Mouse (Mus musculus): ENCODE measurements around the gene Amfr. TPM values are rescaled to one million over a fixed set of nuclear protein-coding genes. Genes with fewer than 3 reads are reported as not detected.

Amfr gene
- total RNA-seq, 2 experiments from 2014 or later: 30.7 to 50.1 TPM

GRCm38 (mm10) chr8:93984731-93985130 lies 27.9 kb downstream of the Amfr start:
- ATAC-seq (replicated peaks; ENCODE audit: low FRiP score, poor library complexity, severe bottlenecking): no peak

DNA sequence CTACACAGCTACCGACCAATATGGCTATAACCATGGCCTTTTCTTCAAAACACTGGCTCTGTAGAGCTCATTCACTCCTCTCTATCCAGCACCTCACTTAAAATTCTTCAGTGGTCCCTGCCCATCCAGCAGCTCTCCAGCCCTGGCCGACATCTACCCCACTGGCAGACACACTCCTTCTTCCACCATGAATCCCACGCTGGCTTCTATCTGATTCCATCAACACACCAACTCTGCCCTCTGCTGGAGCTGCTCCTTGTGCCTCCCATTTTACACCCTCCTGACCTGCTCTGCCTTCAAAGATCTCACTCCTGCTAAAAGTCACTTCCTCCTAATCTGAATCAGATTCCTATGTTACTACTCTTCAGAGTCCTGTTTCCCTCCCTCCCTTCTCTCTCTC lies 28.8 kb downstream of the Amfr start:
- no peak for ATAC-seq (replicated peaks; ENCODE audit: low FRiP score, poor library complexity, severe bottlenecking)

DNA sequence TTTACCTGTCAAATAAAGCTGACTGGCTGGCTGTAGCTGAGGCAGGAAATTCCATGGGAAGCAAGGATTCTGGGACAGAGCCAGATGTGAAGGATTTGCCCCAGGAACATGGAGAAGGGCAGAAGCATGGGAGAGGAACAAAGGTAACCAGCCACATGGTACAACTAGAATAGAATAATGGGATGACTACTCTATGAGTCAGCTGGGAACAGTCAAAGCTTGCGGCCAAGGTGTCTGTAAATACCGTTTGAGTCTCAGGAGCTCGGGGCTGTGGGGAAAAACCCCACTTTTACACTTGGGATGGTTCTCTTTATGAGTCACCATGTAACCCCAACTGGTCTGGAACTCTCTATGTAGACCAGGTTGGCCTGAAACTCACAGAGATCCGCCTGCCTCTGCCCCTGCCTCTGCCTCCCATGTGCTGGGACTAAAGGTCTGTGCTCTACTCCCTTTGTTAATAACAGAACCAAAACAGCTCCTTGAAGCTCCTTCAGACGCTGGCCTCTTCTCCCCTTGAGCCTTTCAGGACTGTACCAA lies 30.9 kb downstream of the Amfr start:
- no peak for ATAC-seq (replicated peaks; ENCODE audit: low FRiP score, poor library complexity, severe bottlenecking)

DNA sequence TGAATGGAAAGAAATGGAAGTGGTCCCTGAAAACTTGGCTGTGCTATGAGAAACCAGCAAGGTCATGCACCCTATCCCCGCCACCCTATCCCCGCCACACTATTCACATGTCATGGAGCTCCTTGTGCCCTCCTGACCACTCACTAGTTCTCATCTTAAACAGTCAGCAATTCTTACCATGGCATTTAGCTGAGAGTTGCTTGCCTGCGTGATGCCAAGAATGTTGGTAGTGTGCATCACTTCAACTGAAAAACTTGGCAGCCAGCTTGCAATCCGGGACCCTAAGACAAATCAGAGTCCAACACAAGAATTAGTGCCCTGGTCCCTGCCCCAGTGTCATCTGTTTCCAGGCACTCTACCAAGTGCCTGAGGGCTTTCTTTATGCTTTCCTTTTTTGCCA lies 32.5 kb downstream of the Amfr start:
- ATAC-seq (replicated peaks; ENCODE audit: low FRiP score, poor library complexity, severe bottlenecking): no peak

DNA sequence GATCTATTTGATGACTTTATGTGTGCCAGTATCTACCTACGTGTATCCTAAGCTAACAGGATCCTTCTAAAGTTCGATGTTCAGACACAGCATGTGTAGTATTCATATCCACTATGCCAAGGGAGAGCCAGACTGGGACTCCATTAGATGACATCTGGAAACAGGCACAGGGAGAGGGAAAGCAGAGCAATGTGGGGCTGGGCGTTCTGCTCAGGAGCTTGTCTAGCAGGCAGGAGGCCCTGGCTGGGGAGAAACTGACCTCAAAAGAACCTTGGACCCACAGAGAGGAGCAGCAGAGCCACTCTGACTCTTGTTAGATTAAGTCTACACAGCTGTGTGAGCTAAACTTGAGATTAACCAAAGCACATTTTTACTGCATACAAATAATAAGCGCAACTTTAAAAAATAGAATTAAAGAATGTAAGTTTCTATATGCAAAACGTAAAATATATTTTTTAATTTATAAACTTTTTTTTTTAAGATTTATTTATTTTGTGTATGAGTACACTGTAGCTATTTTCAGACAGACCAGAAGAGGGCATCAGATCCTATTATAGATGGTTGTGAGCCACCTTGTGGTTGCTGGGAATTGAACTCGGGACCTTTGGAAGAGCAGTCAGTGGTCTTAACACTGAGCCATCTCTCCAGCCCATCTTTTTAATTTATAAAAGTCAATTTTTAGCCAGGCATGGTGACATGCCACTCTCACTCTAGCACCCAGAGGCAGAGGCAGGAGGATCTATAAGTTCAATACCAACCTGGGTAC lies 36.0 kb downstream of the Amfr start:
- no peak for ATAC-seq (replicated peaks; ENCODE audit: low FRiP score, poor library complexity, severe bottlenecking)

GRCm38 (mm10) chr8:93975358-93975757 lies 37.3 kb downstream of the Amfr start:
- ATAC-seq (replicated peaks; ENCODE audit: low FRiP score, poor library complexity, severe bottlenecking): no peak

DNA sequence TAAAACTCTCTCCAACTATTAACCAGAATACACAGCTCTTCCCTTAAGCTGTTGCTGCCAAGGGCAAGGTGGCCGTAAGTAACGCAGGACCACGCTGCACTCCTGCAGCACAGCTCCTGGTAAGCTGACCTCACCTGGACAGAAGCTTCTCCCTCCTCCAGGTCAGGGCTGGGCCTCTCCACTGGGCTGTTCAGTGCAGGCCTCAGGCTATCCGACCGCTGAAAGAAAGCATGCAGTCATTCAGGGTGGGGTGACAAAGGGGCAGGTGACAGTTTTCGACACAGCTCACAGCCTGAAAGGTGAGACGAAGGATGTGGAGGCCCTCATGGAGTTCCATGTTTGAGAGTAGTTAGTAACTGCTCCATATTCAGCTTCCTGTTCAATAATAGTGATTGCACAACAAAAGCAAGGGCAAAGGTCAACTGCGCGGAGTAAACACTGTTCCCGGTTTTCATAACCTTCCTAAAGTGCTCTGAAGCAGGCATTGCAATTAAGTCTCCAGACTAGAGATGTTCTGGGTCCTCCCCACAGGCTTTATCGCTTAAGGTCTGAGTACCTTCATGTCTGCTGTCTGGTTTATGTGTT lies 37.9 kb downstream of the Amfr start:
- no peak for ATAC-seq (replicated peaks; ENCODE audit: low FRiP score, poor library complexity, severe bottlenecking)

DNA sequence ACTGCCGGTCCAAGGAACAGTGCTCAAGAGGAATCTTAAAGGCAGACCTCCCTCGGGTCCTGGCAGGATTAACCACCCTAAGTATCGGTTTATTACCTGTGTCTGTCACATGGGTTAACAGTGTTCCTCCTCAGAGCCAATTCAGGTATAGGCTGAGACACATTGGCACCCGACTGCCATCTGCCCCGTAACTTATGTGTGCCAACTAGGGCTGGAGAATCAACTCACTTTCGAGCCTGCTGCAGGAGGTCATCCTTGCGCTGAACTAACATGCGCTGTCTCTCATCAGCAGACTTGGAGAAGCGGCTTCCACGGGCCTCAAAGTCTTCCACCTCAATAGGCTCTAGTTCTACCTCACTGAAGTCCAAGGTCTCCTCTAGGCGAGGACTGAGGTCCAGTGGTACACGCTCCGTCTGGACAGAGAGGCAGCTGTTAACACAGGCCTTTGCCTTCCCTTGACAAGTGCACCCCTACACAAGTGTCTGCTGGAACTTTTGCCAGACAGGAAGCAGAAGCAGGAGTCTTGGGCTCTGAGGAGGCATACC lies 38.7 kb downstream of the Amfr start:
- no peak for ATAC-seq (replicated peaks; ENCODE audit: low FRiP score, poor library complexity, severe bottlenecking)

GRCm38 (mm10) chr8:93972971-93973734 lies 39.5 kb downstream of the Amfr start:
- no peak for ATAC-seq (replicated peaks; ENCODE audit: low FRiP score, poor library complexity, severe bottlenecking)

GRCm38 (mm10) chr8:93972211-93972610 lies 40.4 kb downstream of the Amfr start:
- ATAC-seq (replicated peaks; ENCODE audit: low FRiP score, poor library complexity, severe bottlenecking): no peak

- no peak for ATAC-seq (replicated peaks; ENCODE audit: low FRiP score, poor library complexity, severe bottlenecking)
These were observed 41.2 kb downstream of the Amfr start for GRCm38 (mm10) chr8:93971451-93971850.

GRCm38 (mm10) chr8:93969626-93970340 lies 42.9 kb downstream of the Amfr start:
- no peak for ATAC-seq (replicated peaks; ENCODE audit: low FRiP score, poor library complexity, severe bottlenecking)

- no peak for ATAC-seq (replicated peaks; ENCODE audit: low FRiP score, poor library complexity, severe bottlenecking)
These were observed 44.3 kb downstream of the Amfr start for GRCm38 (mm10) chr8:93968293-93968692.

DNA sequence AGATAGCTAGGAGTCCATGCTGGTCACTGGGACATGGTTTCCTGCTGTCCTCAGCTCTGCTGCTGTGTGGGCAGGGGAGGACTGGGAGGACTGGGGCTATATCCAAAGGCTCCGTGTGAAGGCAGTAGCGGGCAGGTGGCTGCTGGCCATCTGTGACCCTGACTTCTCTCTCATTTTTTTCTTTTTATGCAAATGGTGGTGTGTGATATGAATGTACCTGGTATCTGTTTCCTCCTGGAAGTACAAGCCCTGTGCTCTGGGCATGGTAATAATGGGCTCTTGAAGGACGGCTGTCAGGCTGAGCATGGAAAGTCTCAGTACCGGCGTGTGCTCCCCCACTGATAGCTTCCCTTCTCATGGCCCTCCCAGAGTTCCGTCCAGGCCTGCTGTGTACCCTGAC lies 51.7 kb downstream of the Amfr start:
- ATAC-seq (replicated peaks; ENCODE audit: low FRiP score, poor library complexity, severe bottlenecking): no peak

GRCm38 (mm10) chr8:93958402-93958801 lies 54.2 kb downstream of the Amfr start:
- no peak for ATAC-seq (replicated peaks; ENCODE audit: low FRiP score, poor library complexity, severe bottlenecking)

- no peak for ATAC-seq (replicated peaks; ENCODE audit: low FRiP score, poor library complexity, severe bottlenecking)
These were observed 60.1 kb downstream of the Amfr start for GRCm38 (mm10) chr8:93952511-93952910.

DNA sequence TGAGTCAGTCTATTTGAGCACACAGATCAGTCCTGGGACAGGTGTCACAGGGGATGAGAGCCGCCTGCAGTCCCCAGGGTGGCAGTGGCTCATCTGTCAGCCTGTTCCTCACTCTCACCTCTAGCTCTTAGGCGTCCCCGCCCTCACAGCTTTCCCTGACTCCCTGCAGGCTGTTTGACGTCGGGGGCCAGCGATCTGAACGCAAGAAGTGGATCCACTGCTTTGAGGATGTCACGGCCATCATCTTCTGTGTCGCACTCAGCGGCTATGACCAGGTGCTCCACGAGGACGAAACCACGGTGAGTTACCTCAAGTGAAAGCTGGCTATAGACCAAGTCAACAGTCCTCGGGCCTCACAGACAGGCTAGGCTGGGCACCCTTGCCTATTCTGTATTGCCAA lies 62.5 kb downstream of the Amfr start:
- ATAC-seq (replicated peaks; ENCODE audit: low FRiP score, poor library complexity, severe bottlenecking): no peak

DNA sequence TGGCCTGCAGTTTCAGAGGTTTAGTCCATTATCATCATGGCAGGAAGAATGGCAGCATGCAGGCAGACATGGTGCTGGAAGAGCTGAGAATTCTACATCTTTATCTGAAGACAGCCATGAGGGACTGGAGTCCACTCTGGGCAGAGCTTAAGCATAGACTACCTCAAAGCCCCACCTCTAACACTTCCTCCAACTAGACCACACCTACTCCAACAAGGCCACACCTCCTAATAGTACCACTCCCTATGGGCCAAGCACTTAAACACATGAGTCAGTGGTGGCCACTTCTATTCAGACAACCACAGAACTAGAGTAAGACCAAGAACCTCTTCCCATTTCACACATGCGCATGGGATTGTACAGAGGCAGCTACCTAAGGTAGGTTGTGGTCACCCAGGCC lies 66.2 kb downstream of the Amfr start:
- ATAC-seq (replicated peaks; ENCODE audit: low FRiP score, poor library complexity, severe bottlenecking): 0 out of 2 replicates have a peak, but pooled peaks have one; percentile 46

DNA sequence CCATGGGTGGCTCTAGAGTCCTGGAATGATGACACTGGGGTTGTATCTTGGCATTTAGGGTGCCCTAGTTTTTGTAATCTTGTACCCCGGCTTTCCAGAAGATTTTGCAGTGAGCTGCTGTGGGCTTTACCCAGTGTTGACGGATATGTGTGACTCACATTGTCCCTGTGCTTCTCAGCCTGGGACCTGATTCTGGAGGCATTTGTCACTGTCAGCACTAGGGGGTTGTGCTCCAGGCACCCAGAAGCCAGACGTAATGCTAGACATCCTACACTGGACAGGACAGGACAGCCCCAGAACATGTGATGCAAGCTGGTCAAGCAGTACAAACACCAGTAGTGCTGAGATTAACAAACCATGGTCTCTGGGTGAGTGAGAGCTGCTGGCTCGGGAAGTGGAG lies 66.9 kb downstream of the Amfr start:
- ATAC-seq (replicated peaks; ENCODE audit: low FRiP score, poor library complexity, severe bottlenecking): no peak

DNA sequence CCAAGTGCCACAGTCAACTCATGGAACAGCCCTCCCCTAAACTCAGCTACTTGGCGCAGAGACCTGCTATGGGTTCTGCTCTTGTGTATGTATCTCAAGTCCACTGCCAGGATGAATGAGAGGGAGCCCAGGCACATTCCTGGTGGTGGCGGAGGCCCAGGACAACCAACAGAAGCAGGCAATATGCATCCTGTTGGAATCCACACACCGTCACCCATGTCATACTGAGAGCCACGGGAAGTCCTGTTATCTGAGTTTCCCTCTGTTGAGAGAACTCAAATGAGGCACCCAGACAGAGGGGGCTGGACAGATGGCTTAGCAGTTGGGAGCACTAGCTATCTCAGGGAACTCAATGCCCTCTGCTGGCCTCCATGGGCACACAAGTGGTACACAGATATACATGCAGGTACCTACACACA lies 71.0 kb downstream of the Amfr start:
- ATAC-seq (replicated peaks; ENCODE audit: low FRiP score, poor library complexity, severe bottlenecking): no peak

Measured in erythroblast, adult 5-6 weeks (primary cell).